In genomic region chr12:10122102-10122501, GRCm38 (mm10) we compare ENCODE assay signal across 22 mouse cellular contexts.
A peak's percentile ranks its signal among the peaks of the same experiment; 100 is the strongest.
DNase-seq lines count a peak whose midpoint lies in the region; ATAC-seq lines count a peak whose summit lies in the region.
"Had no signal": no experiment of that assay in that cellular context is flagged by ENCODE, and none has a peak within 500 bp of the region (broad histone marks: within the 10 kb centered on the region; RNA-seq: fewer than 3 reads in every experiment).

No protein-coding gene starts in this region.

- H3K36me3 ChIP-seq in heart, embryonic 12.5 days = no peaks in the 10 kb centered on the region
- no peaks in the 10 kb centered on the region for H3K36me3 ChIP-seq in embryonic facial prominence, embryonic 12.5 days
- H3K36me3 ChIP-seq in limb, embryonic 11.5 days (ENCODE audit: control insufficient read depth, insufficient read depth, low read length) = no peaks in the 10 kb centered on the region
- H3K36me3 ChIP-seq: forebrain, embryonic 12.5 days; stomach, embryonic 15.5 days had no signal

- peak; percentile 36 for ATAC-seq in heart, embryonic 12.5 days (ENCODE audit: insufficient number of reproducible peaks, low FRiP score)
- ATAC-seq in embryonic facial prominence, embryonic 12.5 days (ENCODE audit: insufficient number of reproducible peaks, insufficient read depth, low FRiP score, low TSS enrichment) = no peak
- no peak for ATAC-seq in limb, embryonic 11.5 days (ENCODE audit: insufficient number of reproducible peaks, low FRiP score, low TSS enrichment, low read depth)
- ATAC-seq: CD4-positive, CD25-positive, alpha-beta regulatory T cell, adult 4 months; hindbrain, postnatal 0 days; midbrain, embryonic 16.5 days had no signal

- no peak overlapping the region for H3K9ac ChIP-seq in heart, embryonic 12.5 days
- no peak overlapping the region for H3K9ac ChIP-seq in embryonic facial prominence, embryonic 12.5 days
- no peak overlapping the region for H3K9ac ChIP-seq in limb, embryonic 11.5 days (ENCODE audit: low read length)
- H3K9ac ChIP-seq: forebrain, embryonic 12.5 days; stomach, embryonic 15.5 days had no signal

- H3K27me3 ChIP-seq in heart, embryonic 12.5 days (replicated peaks) = no peaks in the 10 kb centered on the region
- H3K27me3 ChIP-seq in embryonic facial prominence, embryonic 12.5 days = no peaks in the 10 kb centered on the region
- no peaks in the 10 kb centered on the region for H3K27me3 ChIP-seq in limb, embryonic 11.5 days (ENCODE audit: control insufficient read depth, insufficient read depth, low read length)
- H3K27me3 ChIP-seq: forebrain, embryonic 12.5 days; stomach, embryonic 15.5 days had no signal

- DNase-seq in heart, adult 11 months = no peak
- DNase-seq in heart, postnatal 4 days = peak; percentile 5
- DNase-seq in heart, adult 8-10 months (ENCODE audit: low spot score) = no peak
- peak; percentile 63 for DNase-seq in limb, embryonic 11.5 days (ENCODE audit: low spot score)
- no peak for DNase-seq in urinary bladder, adult 18-20 months (ENCODE audit: low spot score in 2 of 2)
- DNase-seq in cerebellum, postnatal 14 days = no peak
- DNase-seq: adrenal gland, postnatal 25 days; cerebellum, adult 9-10 months; gastrocnemius, postnatal 36 days; kidney, adult 18-20 months; left cerebral cortex, postnatal 4 days; thymus, postnatal 25 days had no signal

- H3K4me2 ChIP-seq in heart, embryonic 12.5 days = no peak overlapping the region
- H3K4me2 ChIP-seq in embryonic facial prominence, embryonic 12.5 days (replicated peaks) = no peak overlapping the region
- no peak overlapping the region for H3K4me2 ChIP-seq in limb, embryonic 11.5 days (ENCODE audit: low read depth, severe bottlenecking)
- H3K4me2 ChIP-seq: forebrain, embryonic 12.5 days; stomach, embryonic 15.5 days had no signal

- no peaks in the 10 kb centered on the region for H3K9me3 ChIP-seq in heart, embryonic 12.5 days (replicated peaks)
- no peaks in the 10 kb centered on the region for H3K9me3 ChIP-seq in embryonic facial prominence, embryonic 12.5 days
- H3K9me3 ChIP-seq in limb, embryonic 11.5 days (ENCODE audit: control insufficient read depth, low read length) = no peaks in the 10 kb centered on the region
- H3K9me3 ChIP-seq: forebrain, embryonic 12.5 days; stomach, embryonic 15.5 days had no signal

- WGBS in heart, embryonic 12.5 days = 4% methylated on average over 2 of the region's 2 CpGs
- 35% methylated on average over 2 of the region's 2 CpGs for WGBS in embryonic facial prominence, embryonic 12.5 days
- WGBS in limb, embryonic 11.5 days = 9% methylated on average over 2 of the region's 2 CpGs

- peaks cover 15% of the 10 kb centered on the region for H3K4me1 ChIP-seq in heart, embryonic 12.5 days (replicated peaks)
- 0 out of 2 replicates have a peak, but pooled peaks cover 7% of the 10 kb centered on the region for H3K4me1 ChIP-seq in embryonic facial prominence, embryonic 12.5 days
- peaks cover 2% of the 10 kb centered on the region; the same call in 1 of the 2 replicates for H3K4me1 ChIP-seq in limb, embryonic 11.5 days (ENCODE audit: control insufficient read depth, insufficient read depth, low read length)
- H3K4me1 ChIP-seq: forebrain, embryonic 12.5 days; stomach, embryonic 15.5 days had no signal

- H3K27ac ChIP-seq in heart, embryonic 12.5 days (ENCODE audit: poor library complexity, severe bottlenecking) = no peak overlapping the region
- H3K27ac ChIP-seq in embryonic facial prominence, embryonic 12.5 days = peak overlapping the region; percentile 13; the same call in 1 of the 2 replicates
- H3K27ac ChIP-seq in limb, embryonic 11.5 days (replicated peaks; ENCODE audit: low read depth, low read length) = no peak overlapping the region
- H3K27ac ChIP-seq: forebrain, embryonic 12.5 days; hindbrain, postnatal 0 days; kidney, postnatal 0 days; macrophage; stomach, embryonic 15.5 days had no signal

- H3K4me3 ChIP-seq in heart, embryonic 12.5 days = no peak overlapping the region
- H3K4me3 ChIP-seq in embryonic facial prominence, embryonic 12.5 days = no peak overlapping the region
- no peak overlapping the region for H3K4me3 ChIP-seq in limb, embryonic 11.5 days (ENCODE audit: low read depth, low read length)
- H3K4me3 ChIP-seq: erythroblast, embryonic 14.5 days; forebrain, embryonic 12.5 days; stomach, embryonic 15.5 days had no signal

Comparison
In these comparisons a context has a peak if more than half of its experiments do, and no peak if none do; other contexts are left out.
1. DNase-seq: peak in heart, postnatal 4 days (single experiment) and limb, embryonic 11.5 days (single experiment); none in heart, adult 11 months (single experiment), heart, adult 8-10 months (single experiment), urinary bladder, adult 18-20 months (0 of 2) and cerebellum, postnatal 14 days (0 of 2).